Mouse (Mus musculus) right cerebral cortex, postnatal 36 days (tissue): ENCODE measurements around the gene Lsm14b.

Source experiments
- DNase-seq, 2 experiments: peaks; one replicate each; pipeline ENCODE4 v3.0.0; 2022; ENCODE audit warnings: low spot score in 2 of 2, mixed read lengths in 1 of 2

Lsm14b gene

DNA sequence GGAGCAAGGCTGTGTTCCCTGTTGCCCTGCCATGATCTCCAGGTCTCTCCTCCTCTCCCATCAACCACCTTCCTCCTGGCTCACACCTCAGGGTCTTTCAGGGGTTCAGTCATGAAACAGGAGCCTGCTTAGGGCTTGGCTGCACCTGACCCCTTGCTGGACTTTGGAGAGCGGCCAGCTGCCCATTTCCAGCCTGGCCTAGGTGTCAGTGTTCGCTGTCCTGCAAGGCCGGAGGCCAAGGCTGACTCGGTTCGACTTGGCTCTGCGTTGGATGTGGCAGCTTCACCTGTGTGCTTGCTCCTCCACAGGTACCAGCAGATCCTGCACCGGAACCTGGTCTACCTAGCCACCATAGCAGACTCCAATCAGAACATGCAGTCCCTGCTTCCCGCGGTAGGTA is 28.2 kb downstream of the Lsm14b start:
- no peak for DNase-seq

DNA sequence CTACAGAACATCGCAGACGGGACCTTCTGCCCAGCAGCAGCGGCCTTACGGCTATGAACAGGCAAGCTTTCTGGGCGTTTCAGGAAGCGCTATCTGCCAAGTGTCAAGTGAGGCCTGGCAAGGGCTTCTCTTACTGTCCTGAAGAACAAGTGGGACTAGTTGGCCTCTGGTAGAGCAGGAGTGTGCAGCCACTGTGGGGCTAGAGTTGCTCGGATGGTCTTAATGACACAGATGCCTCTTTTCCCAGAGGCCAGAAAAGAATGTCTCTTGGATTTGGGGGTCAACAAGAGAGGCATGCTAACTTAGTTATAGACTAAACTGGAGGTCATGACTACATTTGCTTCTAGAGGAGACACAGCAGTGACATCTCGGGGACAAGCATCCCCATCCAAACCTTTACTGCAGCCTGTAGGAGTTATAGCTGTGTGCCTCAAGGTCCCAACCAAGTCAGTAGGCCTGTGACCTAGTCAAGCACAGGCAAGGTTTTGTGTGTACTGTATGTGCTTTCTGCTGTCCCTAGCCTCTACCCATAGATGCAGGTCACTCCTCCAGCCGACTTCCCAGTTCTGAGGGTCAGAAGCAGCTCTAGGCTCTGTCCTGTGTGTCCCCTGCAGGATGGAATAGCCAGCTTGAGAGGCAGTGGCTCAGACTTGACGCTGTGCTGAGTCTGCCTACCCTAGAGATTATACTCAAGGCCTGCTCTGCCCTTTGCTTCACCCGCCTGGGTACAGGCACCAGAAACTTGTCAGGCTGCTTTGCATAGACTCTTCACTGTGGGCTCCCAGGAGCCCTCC is 38.7 kb downstream of the Lsm14b start:
- DNase-seq, result no peak

DNA sequence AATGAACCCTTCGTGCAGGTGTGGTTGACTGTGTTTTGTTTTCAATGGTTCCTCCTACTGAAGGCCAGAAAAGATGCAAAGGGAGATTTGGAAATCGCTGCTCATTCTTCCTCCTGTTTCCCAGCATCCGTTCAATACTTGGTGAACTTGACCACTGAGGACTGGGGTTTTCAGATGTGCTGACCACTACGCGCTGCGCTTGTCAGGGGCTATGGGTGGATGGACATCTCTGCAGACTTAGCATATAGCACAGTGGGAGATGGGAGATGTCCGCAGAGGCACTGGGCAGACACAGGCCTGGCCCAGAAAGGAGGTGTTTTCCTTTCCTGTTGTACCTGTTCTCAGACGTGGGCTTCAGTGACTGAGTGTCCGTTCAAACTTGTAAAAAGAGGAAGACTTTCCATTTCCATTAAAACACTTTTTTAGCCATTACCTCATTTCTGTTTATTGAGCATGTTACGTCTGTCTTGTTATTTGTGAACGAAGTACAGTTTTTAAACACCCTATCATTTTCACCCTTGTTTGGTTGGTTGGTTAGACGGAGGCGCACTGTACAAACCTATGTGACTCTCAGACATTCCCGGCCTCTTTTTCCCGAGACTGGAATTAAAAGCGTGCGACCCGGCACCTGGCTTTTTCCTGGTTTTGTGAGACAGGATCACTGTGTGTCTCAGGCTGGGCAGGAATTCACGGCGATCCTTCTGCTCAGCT is 45.1 kb downstream of the Lsm14b start:
- DNase-seq, result no peak

DNA sequence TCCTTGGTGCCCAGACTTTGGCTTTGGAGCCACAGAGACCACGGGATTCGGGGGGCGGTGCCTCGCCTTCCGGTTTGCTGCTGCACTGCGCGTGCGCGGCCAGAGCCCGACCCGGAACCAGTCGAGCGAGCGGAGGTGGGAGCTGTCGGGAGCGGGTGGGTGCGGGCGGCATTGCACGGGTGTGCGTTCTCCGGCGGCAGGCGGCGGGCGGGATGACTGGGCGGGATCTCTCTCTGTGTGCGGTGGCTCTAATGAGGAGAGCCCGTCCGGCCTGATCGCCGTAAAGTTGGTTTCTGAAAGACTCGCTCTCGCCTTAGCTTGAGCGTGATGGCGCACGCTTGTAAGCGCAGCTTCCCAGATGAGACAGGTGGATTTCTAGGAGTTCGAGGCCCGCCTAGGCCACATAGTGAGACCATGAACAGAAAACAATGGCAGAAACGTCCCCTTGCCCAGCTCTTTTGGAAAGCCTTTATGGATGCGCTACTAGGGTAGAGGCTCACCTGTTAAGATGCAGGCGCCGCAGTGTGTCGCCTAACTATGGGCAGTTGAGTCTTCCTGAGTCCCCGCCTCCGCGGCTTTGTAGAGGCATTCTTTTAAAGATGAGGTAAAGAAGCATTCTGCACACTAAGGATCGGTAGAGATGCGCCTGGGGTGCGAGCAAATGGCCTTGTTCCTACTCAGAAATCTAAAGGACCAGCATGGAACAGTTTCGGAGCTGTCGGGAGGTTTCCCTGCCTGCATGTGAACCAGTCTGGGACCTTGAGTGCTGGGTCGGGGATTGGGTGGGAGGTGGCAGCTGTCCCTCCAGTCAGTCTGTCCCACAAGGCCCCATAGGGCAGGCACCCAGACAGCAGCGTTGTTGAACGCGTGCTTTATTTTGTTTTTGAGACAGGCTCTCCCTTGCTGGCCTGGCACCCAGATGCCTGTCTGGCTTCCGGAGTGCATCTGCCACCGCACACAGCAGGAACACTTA is 46.0 kb downstream of the Lsm14b start, which contains the start of gene Mtg2:
Gene Mtg2 (plus strand): TSS at position 108 of the 973 bp plus-strand sequence.
- DNase-seq, result peak; percentile 91 to 93

DNA sequence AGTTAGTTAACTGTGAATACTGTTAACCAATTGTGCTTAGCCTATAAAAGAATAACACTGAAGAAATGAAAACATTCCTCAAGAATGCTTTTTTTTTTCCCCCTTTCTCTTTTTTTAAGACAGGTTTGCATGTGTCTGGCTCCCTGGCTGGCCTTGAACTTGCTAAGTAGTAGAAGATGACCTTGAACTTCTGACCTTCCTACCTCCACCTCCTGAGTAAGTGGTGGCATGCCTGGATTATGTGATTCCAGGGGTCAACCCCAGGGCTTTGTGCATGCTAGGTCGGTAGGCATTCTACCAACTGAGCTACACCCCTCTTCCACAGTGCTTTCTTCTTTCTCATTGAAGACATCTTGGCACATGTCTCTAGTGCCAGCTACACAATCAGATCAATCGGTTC is 46.9 kb downstream of the Lsm14b start:
- no peak for DNase-seq

DNA sequence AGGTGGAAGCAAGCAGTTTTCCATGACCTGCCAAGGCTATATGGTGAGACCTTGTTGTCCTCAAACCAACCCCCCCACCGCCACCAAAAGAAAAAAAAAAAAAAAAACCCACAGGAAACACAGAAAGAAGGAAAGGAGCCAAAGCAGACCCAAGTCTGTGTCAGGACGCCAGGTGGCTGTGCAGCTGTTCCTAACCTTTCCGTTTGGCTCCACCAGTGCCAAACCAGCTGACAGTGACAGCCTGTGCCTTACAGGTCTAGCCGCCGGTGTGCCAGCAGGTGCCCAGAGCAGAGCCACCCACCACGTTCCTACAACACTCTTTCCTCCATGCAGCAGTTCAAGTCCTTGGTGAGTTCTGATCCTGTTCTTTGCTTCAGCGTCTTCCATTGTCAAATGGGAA is 48.1 kb downstream of the Lsm14b start:
- no peak for DNase-seq

DNA sequence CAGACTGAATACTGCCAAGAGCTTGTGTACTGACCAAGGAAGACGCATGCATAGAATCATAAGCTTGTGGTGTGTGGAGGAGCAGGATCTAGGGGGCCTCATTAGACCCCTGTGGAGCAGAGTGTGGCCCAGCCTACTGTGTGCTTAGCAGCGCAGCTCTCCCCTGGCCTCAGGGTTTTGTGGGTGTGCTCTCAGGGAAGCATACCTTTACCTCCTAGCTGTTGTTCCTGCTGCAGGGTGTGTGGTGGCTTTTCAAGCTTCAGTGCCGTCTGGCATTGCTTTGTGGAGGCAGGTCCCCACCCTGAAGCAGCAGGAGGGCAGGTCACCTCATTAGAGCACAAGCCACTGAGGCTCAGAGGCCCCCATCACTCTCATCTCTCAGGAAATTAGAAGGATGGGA is 52.8 kb downstream of the Lsm14b start:
- no peak for DNase-seq

DNA sequence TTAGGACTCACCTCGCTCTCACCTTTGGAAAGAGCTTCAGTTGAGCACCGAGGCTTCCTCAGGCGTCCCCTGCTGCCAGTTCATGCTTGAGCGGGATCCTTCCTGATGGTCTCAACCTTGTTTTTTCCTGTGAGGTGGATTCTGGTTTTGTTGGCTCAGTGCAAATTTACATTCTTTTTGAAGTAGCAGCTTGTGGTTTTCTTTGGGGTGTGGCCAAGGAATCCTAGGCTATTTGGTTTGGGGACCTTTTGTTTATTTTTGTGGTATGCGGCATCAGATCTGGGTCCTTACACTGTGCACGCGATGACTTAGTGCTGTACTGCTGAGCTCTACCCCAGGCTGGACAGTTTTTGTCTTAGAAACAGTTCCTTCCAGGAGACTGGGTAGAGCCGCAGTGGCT is 55.9 kb downstream of the Lsm14b start:
- no peak for DNase-seq

DNA sequence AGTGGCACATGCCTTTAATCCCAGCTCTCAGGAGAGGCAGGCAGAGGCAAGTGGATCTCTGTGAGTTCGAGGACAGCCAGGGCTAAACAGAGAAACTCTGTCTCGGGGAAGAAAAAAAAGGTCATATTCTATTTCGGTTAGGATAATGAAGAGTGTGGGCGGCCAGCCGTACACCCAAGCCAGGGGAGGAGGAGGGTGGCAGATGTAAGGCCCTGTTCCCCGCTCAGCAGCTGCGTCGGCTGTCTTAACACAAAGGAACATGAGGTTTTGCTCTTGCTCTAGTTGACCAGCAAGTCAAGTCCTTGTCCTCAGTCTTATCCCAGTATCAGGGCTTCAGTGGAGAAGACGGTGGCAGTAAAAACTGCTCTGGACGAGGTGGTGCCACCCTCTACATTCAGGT is 58.3 kb downstream of the Lsm14b start:
- DNase-seq, result no peak

DNA sequence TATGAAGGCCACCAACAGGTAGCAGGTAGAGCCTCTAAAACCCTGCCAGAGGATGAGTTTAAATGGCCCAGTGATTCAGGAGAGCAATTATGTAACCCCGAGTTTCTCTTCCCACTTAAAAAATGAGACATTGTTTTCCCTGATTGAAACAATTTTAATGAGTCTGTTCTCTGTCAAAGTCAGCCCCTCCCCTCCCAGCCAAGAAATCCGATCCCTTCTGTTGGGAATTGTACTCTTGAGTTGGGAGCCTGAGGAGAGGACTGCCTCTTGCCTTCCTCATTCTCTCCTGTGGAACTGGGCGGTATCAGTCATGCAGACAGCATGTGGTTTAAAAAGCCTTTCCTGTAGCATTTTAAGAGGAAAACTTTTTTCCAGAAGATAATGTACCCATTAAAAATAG is 59.8 kb downstream of the Lsm14b start:
- DNase-seq, result no peak
